Mouse (Mus musculus) liver, postnatal 0 days (tissue): ENCODE measurements around the gene Nsun3. TPM values are rescaled to one million over a fixed set of nuclear protein-coding genes. Genes with fewer than 3 reads are reported as not detected.

Experiments used
- ATAC-seq: fragments of 200-750 bp; cut with Nextera tagmentation; 2 replicates; pipeline ENCODE4 v1.8.0; 2017; ENCODE audit warnings: mild to moderate bottlenecking, moderate library complexity
- DNase-seq: peaks from one replicate; pipeline ENCODE4 v3.0.0-alpha.2; 2016
- H3K27ac ChIP-seq: fragments of 300-500 bp; sonication (generic); 2 replicates; pipeline ENCODE4 v1.5.1; 2014; ENCODE audit warnings: antibody characterized with exemption, moderate library complexity, mild to moderate bottlenecking, low read depth
- H3K27me3 ChIP-seq: fragments of 300-500 bp; sonication (generic); 2 replicates; pipeline ENCODE4 v1.6.1; 2014; ENCODE audit warnings: low read length, control low read depth, mixed read lengths; ENCODE audit not compliant: insufficient read depth
- H3K36me3 ChIP-seq: fragments of 300-500 bp; sonication (generic); replicated peaks from 2 replicates; pipeline ENCODE4 v1.6.1; 2014; ENCODE audit warnings: mild to moderate bottlenecking, control low read depth, low read length, moderate library complexity, mixed read lengths; ENCODE audit not compliant: insufficient read depth
- H3K4me1 ChIP-seq: fragments of 300-500 bp; sonication (generic); 2 replicates; pipeline ENCODE4 v1.6.1; 2014; ENCODE audit warnings: antibody characterized with exemption, mild to moderate bottlenecking, control low read depth; ENCODE audit not compliant: insufficient read depth
- H3K4me2 ChIP-seq: fragments of 300-500 bp; sonication (generic); 2 replicates; pipeline ENCODE4 v1.6.1; 2014; ENCODE audit warnings: low read depth, mild to moderate bottlenecking, low read length, moderate library complexity, mixed read lengths
- H3K4me3 ChIP-seq: fragments of 300-500 bp; sonication (generic); 2 replicates; pipeline ENCODE4 v1.5.1; 2014; ENCODE audit warnings: low read depth, low read length
- H3K9ac ChIP-seq: fragments of 300-500 bp; sonication (generic); replicated peaks from 2 replicates; pipeline ENCODE4 v1.6.1; 2014; ENCODE audit warnings: mild to moderate bottlenecking, moderate library complexity
- H3K9me3 ChIP-seq: fragments of 300-500 bp; sonication (generic); 2 replicates; pipeline ENCODE4 v1.6.1; 2016; ENCODE audit warnings: mild to moderate bottlenecking, control low read depth, low read length, mixed read lengths
- CTCF ChIP-seq: sonication (generic); IDR thresholded peaks from 2 replicates; pipeline ENCODE4 v1.5.1; 2016; ENCODE audit warnings: antibody characterized with exemption, low read depth
- EP300 ChIP-seq: IDR thresholded peaks from 2 replicates; pipeline ENCODE4 v1.6.1; 2016; ENCODE audit warnings: antibody characterized with exemption, low read depth, mild to moderate bottlenecking
- WGBS: fragments of 180-500 bp; shearing (Covaris S2); extraction: QIAGEN DNeasy Blood & Tissue Kit; methylation state at CpG from one replicate; pipeline ENCODE4 v1.1.7; 2014; ENCODE audit not compliant: insufficient replicate concordance; 5-methylcytosine and 5-hydroxymethylcytosine counted together
- polyA plus RNA-seq: library from polyadenylated mRNA; unstranded; fragments of >200 nt; fragmentation: Nextera tagmentation; extraction: Ambion mirVana; gene quantifications from 2 replicates; pipeline ENCODE4 v1.2.1, GENCODE M21; 2015

Nsun3 gene
- polyA plus RNA-seq, result 3.5 and 4.2 TPM in 2 replicates

GRCm38 (mm10) chr16:62786621-62787331 is at the start of gene Nsun3:
Nsun3 (minus strand) TSS chr16:62786818.
- Histone ChIP-seq H3K36me3 (no peaks in the 10 kb centered on the region), H3K9me3 (no peaks in the 10 kb centered on the region), H3K9ac (peak within 1 kb of the TSS; percentile 81), H3K4me1 (peaks cover 16% of the 10 kb centered on the region), H3K27ac (peak within 1 kb of the TSS; percentile 89), H3K27me3 (no peaks in the 10 kb centered on the region), H3K4me3 (peak within 1 kb of the TSS; percentile 80), H3K4me2 (peak within 1 kb of the TSS; percentile 91)
- DNase-seq, result peak; percentile 93
- TF ChIP-seq CTCF (no peak), EP300 (peak; percentile 88)
- whole genome bisulfite sequencing, result 1% methylated on average over 41 of the region's 41 CpGs
- ATAC-seq, result peak; percentile 98

GRCm38 (mm10) chr16:62834016-62834735 is 47.6 kb upstream of the Nsun3 start:
- 28% methylated on average over 3 of the region's 3 CpGs for WGBS
- H3K9ac ChIP-seq, result no peak overlapping the region; the same call in 1 of the 2 replicates
- ATAC-seq, result peak; percentile 94

GRCm38 (mm10) chr16:62832481-62832880 is 45.9 kb upstream of the Nsun3 start:
- H3K9ac ChIP-seq, result no peak overlapping the region
- H3K4me1 ChIP-seq, result 0 out of 2 replicates have a peak, but pooled peaks cover 2% of the 10 kb centered on the region
- H3K4me3 ChIP-seq, result no peak overlapping the region
- no peaks in the 10 kb centered on the region for H3K9me3 ChIP-seq
- TF ChIP-seq EP300, result no peak
- peak; percentile 86 for TF ChIP-seq CTCF
- no peaks in the 10 kb centered on the region for H3K36me3 ChIP-seq
- peak; percentile 60 for DNase-seq
- WGBS, result 13% methylated on average over 4 of the region's 4 CpGs
- peak; percentile 65 for ATAC-seq
- H3K27ac ChIP-seq, result no peak overlapping the region
- H3K27me3 ChIP-seq, result no peaks in the 10 kb centered on the region
- H3K4me2 ChIP-seq, result no peak overlapping the region

More at GRCm38 (mm10) chr16:62834016-62834735, 47.6 kb upstream of the Nsun3 start:
- no peaks in the 10 kb centered on the region for H3K27me3 ChIP-seq
- H3K9me3 ChIP-seq, result no peaks in the 10 kb centered on the region
- H3K27ac ChIP-seq, result peak overlapping the region; percentile 35; the same call in 1 of the 2 replicates
- no peak for DNase-seq
- H3K4me2 ChIP-seq, result no peak overlapping the region
- H3K36me3 ChIP-seq, result no peaks in the 10 kb centered on the region
- H3K4me1 ChIP-seq, result 0 out of 2 replicates have a peak, but pooled peaks cover 2% of the 10 kb centered on the region
- H3K4me3 ChIP-seq, result no peak overlapping the region
- no peak for TF ChIP-seq CTCF
- TF ChIP-seq EP300, result peak; percentile 89

- Histone ChIP-seq H3K4me3 (no peak overlapping the region), H3K4me2 (no peak overlapping the region), H3K9me3 (no peaks in the 10 kb centered on the region), H3K4me1 (0 out of 2 replicates have a peak, but pooled peaks cover 2% of the 10 kb centered on the region), H3K27ac (no peak overlapping the region), H3K9ac (no peak overlapping the region), H3K36me3 (no peaks in the 10 kb centered on the region), H3K27me3 (no peaks in the 10 kb centered on the region)
- no peak for TF ChIP-seq EP300
- no peak for TF ChIP-seq CTCF
- DNase-seq (no peak), ATAC-seq (no peak)
- 70% methylated on average over 2 of the region's 2 CpGs for WGBS
These were observed 45.4 kb upstream of the Nsun3 start for GRCm38 (mm10) chr16:62832027-62832426.

- DNase-seq, result no peak
- 61% methylated on average over 12 of the region's 12 CpGs for WGBS
These were observed 39.8 kb upstream of the Nsun3 start for GRCm38 (mm10) chr16:62826156-62827001.

More at GRCm38 (mm10) chr16:62826156-62827001, 39.8 kb upstream of the Nsun3 start:
- no peak overlapping the region for H3K4me3 ChIP-seq
- H3K9me3 ChIP-seq, result no peaks in the 10 kb centered on the region
- no peaks in the 10 kb centered on the region for H3K4me1 ChIP-seq
- H3K4me2 ChIP-seq, result no peak overlapping the region
- ATAC-seq, result no peak
- H3K36me3 ChIP-seq, result no peaks in the 10 kb centered on the region
- no peak overlapping the region for H3K27ac ChIP-seq
- no peaks in the 10 kb centered on the region for H3K27me3 ChIP-seq
- H3K9ac ChIP-seq, result no peak overlapping the region
- TF ChIP-seq EP300 (no peak), CTCF (peak; percentile 85)
